Mouse (Mus musculus): ENCODE measurements around the gene Maml1.
A peak's percentile ranks its signal among the peaks of the same experiment; 100 is the strongest.

Gene Maml1

DNA sequence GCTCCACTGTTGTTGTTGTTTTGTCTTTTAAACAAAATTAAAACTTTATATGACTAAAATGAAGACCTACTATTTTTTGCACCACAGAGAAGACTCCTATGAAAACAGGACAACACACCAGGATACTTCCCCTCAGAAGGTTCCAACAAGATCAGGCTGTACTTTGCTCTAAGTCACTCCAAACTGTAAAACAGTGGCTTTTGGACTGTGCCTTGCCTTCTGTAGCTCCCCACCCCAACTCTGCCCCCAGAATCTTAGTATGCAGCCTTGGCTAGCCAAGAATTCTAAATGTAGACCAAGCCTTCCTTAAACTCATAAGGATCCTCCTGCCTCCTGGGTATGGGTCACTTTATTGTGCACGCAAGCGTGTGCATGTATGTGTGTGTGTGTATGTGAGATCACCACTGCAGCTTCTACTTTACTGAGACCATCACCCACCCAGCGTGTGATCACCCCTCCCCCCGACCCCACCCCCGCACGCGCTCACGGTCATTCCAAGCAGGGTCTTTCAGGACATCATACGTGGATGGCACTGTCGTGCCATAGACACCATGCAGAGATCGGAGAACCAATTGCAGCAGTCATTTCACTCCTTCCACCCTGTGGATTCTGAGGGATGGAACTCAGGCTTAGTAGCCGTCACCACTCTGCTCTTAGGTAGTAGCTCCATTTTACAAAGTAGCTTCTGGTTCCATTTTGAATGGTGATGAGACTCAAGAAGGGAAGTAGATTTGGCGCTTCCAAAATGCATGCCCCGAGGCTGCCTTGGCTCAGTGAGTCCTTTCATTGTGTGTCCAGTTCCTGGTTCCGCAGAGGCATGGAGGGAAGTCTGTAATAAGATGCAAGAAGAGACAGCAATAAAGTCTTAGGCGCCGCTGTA, 68.1 kb downstream of the Maml1 start:
- DNase-seq (ENCODE audit: low read depth, low spot score): no peak

DNA sequence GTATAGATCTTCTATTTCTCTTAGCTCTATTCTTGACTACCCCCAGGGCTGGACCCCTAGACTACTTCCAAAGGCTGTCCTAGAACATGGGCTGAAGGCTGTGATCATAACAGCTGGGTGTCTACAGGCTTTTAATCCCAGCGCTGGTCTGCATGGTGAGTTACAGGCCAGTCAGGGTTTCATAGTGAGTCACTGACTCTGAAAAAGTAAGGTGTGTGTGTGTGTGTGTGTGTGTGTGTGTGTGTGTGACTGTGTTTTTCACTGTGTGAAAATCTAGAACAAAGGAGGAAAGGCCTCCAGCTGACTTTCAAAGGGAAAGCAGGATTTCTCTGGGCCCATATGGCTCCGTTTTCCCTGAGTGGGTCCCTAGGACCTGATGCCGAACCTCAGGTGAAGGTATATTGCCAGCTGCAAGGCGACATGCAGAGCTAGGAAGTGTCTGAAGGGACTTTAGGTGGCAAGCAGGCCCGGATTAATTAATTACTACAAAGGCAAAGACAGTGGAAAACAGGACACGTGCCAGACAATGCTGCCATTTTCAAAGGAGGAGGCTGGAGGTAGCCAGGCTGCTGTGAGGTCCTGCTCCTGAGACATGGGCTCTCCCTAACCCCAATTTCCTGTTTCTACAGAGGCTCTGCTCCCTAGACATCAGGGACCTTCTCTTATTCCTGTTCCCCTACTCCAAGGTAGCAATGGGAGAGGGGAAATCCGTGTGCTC, 69.4 kb downstream of the Maml1 start:
- no peak for DNase-seq (ENCODE audit: low read depth, low spot score)

DNA sequence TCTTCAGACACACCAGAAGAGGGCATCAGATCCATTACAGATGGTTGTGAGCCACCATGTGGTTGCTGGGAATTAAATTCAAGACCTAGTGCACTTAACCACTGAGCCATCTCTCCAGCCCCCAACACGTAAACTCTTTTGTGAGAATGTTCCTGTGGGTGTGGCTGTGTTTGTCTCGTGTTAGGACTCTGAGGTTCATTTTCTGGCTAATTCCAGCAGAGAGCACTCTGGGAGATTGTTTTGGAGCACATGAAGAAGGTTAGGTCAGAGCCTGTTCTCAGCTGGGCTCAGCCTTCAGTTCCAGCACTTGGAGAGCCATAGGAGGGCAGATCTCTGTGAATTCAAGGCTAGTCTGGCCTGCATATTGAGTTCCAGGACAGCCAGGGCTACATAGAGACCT, 72.3 kb downstream of the Maml1 start:
- DNase-seq (ENCODE audit: low read depth, low spot score): no peak

DNA sequence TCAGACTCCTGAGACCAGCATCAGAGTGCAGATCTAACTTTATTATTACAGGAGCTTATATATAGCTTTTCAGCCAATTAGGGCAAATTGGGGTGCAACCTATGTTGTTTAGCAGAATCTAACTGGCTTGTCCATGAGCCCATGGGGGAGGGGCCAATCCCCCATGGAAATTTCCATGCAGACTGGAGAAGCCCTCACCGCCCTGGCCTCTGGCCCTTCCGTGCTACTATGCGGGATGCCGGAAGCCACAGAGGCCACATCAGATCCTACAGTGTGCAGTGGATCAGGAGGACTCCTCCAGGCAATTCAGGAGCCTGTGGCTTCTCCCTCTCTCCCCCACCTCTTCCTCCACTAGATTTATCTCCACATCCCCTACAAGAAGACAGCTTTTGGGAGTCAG, 74.3 kb downstream of the Maml1 start:
- DNase-seq (ENCODE audit: low read depth, low spot score): no peak

DNA sequence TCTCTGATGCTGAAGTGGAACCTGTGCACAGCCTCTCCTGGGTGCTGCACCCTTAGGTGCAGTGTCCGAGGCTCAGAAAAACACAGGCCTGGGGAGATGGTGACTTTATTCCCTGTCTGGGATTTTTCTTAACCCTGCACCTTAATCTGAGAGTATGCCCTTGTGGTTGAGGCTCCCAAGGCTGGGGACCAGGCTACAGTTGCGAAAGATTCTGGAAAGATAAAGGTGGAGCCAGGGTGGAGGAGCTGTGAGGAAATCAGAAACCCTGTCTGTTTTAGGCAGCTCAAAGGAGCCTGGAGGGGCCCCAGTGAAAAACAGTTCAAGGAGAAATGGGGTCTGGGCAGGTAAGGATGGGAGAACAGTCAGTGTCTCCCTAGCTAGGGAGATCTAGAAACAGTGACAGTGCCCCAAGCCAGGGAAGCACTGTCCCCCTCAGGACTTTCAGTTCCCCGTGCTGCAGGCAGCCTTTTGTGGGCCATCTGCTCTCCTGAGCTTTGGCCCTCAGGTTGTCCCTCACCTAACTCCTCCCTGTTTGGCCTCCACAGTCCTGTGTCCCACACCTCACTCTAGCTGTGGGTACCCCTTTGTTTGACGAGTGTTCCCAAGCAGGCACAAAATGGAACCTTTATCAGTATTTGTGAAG, 75.3 kb downstream of the Maml1 start:
- DNase-seq (ENCODE audit: low read depth, low spot score): no peak

DNA sequence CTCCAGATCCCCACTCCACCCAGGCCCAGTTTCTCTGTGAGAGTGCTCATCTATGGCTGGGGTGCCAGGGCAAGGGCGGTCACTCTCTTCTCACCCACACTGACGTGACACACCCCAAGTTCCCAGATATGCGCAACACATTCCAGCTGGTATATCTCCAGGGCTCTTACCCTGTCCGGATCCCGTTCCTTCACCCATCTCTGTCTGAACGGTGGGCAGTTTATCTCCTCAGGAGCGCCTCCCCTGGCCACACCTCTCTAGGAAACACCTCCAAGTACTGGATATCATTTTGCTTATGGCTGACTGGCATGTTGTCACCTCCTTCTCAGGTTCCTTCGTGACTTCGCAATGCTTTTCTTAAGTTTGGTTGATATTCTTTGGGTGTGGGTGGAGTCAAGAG, 76.5 kb downstream of the Maml1 start:
- DNase-seq (ENCODE audit: low read depth, low spot score): no peak

DNA sequence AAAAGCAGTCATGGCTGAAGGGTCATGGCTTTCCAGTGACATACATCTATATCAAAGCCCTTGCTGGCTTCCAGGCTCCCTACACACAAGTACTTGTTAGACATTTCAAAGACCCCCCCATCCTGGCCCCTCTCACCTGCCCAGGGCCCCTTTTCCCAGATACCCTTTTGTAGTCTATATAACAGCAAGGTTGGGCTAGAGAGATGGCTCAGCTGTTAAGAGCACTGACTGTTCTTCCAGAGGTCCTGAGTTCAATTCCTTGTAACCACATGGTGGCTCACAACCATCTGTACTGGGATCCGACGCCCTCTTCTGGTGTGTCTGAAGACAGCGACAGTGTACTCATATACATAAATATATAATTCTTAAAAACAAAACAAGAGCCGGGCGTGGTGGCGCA, 77.5 kb downstream of the Maml1 start:
- DNase-seq (ENCODE audit: low read depth, low spot score): no peak

DNA sequence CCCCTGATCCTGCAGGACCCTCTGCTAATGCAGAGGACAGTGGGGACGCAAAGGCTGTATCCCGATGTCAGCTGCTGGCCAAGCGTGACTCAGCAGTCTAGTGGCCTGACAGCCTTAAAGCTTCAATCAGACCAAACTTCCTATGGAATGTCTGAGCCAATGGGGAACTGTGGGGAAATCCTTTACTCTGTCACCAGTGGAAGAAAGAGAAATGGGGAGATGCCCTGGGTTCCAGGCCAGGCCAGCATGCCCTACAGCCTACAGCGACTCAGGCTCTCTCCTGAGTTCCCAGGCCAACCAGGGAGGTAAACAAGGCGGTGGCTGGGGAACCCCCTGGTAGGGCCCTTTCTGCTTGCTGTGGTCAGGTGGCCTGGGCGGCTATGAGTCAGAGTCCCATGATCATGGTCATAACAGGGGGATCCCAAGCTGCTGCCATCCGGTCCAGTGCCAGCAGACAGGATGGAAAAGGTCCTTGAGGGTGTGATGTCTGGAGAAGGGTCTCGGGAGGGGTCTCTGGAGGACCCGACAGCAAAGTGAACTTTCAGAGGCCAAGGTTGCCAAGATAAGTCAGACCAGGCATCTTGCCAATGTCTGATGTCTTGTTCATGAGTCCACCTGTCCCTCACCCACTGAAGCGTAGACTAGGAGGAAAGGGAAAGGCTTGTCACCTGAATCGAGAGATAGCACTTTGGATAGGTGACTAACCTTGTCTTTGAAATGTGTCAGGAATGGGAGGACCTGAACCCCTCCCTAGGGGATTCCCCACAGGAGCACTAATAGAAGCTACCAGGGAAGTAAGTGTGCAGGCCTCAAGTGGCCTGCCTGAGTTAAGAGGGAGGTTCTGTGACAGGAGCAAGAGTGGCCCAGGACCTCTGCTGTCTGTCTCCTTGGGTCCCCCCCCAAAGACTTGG, 79.0 kb downstream of the Maml1 start:
- DNase-seq (ENCODE audit: low read depth, low spot score): no peak

DNA sequence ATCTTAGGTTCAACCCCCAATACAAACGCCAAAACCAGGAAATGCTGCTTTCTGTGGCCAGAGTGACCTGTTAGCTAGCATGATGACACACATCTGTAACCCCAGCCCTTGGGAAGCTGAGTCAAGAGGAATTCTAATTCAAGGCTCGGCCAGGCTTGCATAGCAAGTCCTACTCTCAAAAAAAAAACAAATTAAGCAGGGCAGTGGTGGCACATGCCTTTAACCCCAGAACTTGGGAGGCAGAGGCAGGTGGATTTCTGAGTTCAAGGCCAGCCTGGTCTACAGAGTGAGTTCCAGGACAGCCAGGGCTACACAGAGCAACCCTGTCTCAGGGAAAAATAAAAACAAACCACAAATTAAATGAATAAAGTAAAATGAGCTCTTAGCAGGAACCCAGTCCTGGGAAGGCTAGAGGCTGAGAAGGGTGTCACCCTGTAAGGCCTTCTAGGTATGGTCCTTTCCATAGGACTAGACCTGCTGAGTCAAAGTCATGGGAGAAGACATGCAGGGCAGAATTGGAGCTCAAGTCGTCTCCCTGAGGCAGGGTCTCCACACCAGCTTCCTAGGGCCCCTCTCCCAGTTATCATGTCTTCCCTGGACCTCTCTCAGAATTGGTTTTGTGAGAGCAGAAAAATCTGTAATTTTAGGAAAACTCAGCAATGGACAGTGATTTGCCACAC, 79.9 kb downstream of the Maml1 start:
- no peak for DNase-seq (ENCODE audit: low read depth, low spot score)

DNA sequence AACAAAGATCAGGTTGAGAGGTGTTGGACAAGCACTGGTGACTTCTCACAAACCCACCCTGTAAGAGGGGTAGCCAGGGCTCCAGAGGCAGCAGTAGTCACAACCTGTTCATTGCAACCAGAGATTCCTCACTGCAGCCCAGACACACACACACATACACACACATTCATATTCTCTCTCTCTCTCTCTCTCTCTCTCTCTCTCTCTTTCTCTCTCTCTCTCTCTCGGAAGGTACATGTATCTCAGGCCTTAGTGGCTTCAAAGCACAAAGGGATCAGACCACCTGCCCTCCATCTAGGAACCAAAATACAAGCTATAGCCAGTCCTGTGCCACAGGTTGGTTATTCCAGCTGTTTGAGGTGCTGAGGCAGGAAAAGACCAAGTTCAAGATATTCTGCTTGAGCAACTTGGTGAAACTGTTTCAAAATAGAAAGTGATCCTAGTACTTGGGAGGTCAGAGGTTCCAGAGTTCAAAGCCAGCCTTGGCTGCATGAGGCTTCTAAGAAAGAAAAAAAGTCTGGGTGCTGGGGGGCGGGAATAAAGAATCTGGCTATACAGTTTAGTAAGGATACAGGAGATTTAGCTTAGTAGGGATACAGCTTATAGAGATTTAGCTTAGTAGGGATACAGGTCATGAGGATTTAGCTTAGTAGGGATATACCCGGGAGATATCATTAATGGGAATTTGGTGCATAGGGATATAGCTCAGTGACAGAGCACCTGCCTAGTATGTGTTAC, 80.6 kb downstream of the Maml1 start:
- DNase-seq (ENCODE audit: low read depth, low spot score): no peak

DNA sequence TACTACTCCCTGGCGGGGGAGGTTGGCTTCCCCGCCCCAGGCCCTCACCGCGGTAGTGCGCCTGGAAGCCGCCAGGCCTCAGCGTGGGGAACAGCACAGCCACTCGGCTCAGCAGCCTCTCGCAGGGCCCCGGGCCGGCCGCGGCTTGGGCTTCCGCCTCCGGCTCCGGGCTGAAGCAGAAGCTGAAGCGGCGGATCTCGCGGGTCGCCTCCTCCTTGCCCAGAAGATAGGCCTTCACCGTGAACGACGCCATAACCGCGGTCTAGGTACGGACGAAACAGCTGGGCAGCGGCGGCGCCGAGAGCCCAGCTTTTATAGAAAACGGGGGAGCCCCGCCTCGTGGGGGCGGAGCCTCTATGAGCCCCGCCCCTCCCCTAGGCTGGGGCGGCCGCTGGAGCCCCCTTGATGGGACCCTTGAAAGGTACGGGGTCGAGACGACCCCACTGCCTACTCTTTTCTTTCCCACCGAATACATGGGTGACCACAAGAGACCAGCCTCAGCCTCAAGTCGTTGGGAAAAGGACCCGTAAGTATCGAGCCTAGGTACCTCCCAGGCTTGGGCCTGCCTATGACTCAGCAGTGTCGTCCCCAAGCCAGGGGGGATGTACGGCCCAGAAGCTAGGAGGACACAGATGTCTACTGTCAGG, 81.5 kb downstream of the Maml1 start, which contains the start of the genes Sqstm1 and Mgat4b:
TSS of gene Sqstm1 (minus strand) at position 323 of the 647 bp plus-strand sequence.
TSS of gene Mgat4b (plus strand) at position 386 of the 647 bp plus-strand sequence.
- peak; percentile 77 for DNase-seq (ENCODE audit: low read depth, low spot score)

DNA sequence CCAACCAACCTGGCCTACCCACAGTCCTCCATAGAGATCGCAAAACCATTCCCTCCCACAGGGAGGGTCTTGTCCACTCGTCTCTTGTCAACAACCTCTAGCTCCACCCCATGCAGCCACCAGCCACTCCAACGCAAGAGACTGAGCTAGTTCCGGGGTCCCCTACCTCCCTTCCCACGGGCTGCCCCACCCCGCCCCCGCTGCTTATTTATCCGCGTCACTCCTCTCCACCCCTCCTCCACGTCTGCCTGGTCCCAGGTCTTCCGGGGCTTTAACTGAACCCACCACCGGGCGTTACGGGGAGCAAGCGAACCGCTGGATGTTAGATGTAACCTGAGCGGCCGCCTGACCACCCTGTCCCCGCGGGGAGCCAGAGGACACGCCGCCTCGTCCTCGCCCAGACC, 82.0 kb downstream of the Maml1 start:
- DNase-seq (ENCODE audit: low read depth, low spot score): peak; percentile 91

DNA sequence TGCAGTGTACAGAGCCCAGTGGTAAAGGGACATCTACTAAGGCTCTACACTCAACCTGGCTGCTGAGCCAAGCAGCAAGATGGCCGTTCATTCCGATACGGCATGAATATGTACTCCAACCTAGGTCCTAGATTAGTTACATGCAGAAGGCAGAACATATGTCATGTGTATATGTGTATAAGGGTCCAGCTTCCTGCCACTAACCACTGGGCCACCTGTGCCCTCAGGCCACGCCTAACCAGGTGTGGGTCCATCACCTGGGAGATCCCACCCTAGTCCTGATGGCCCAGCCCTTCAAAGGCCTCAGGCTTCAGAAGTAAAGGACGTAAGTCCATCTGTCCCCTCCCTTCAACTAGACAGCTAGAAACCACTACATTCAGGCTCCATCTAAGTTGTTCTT, 84.1 kb downstream of the Maml1 start:
- no peak for DNase-seq (ENCODE audit: low read depth, low spot score)

DNA sequence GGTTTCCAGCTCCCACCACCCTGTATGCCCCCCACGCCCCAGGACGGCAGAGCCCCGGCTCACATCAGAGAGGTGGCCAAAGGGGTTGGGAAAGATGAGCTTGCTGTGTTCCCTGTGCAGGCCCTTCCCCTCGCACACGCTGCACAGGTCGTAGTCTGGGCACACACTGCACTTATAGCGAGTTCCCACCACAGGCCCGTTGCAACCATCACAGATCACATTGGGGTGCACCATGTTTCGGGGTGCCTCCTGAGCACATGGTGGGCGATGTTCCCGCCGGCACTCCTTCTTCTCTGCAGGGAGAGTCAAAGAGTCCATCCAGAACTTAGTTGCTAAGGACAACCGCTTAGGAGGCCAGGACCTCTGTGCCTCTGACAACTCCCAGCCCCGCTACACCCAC, 84.8 kb downstream of the Maml1 start:
- DNase-seq (ENCODE audit: low read depth, low spot score): no peak

DNA sequence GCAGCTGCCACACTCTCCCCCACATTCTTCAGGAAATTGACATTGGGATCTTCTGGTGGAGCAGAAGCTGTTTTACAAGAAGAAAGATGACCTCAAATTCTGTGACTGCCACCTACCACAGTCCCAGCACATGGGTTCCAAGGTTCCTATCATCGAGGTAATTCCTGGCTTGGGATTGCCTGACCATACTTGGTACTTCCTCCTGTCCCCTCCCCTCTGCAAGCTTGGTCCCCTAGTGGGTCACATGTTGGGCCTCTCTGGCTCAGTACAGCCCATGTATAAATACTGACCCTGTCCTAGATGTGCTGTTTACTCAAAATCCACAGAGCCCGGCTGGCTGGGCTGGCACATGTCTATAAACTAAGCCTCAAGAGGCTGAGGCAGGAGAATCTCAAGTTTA, 86.1 kb downstream of the Maml1 start:
- no peak for DNase-seq (ENCODE audit: low read depth, low spot score)
